Mouse (Mus musculus): ENCODE data around the gene Cd1d1.

The Cd1d1 gene

GRCm38 (mm10) chr3:86960656-86961394, 38.4 kb downstream of the Cd1d1 start:
- DNase-seq: no peak

- no peak for DNase-seq
Observed at GRCm38 (mm10) chr3:86959088-86959487, 40.2 kb downstream of the Cd1d1 start.

GRCm38 (mm10) chr3:86955376-86955775, 43.9 kb downstream of the Cd1d1 start:
- DNase-seq: no peak

- no peak for DNase-seq
Observed at GRCm38 (mm10) chr3:86954521-86954920, 44.7 kb downstream of the Cd1d1 start.

- DNase-seq: no peak
Observed at GRCm38 (mm10) chr3:86953819-86954218, 45.4 kb downstream of the Cd1d1 start.

GRCm38 (mm10) chr3:86950652-86951051, 48.6 kb downstream of the Cd1d1 start:
- no peak for DNase-seq
